Mouse (Mus musculus) limb, embryonic 13.5 days (tissue): ENCODE results near the gene P2rx4. TPM values are rescaled to one million over a fixed set of nuclear protein-coding genes. Genes with fewer than 3 reads are reported as not detected.

Experiments used
- ATAC-seq: fragments of 200-750 bp; cut with Nextera tagmentation; 2 replicates; pipeline ENCODE4 v1.8.0; 2017; ENCODE audit warnings: low read depth, moderate number of reproducible peaks, moderate TSS enrichment; ENCODE audit not compliant: low FRiP score
- H3K27ac ChIP-seq: fragments of 300-500 bp; sonication (generic); 2 replicates; pipeline ENCODE4 v1.5.1; 2015; ENCODE audit warnings: inconsistent platforms, mild to moderate bottlenecking, moderate library complexity
- H3K27me3 ChIP-seq: fragments of 300-500 bp; sonication (generic); 2 replicates; pipeline ENCODE4 v1.6.1; 2015; ENCODE audit warnings: mild to moderate bottlenecking, inconsistent platforms
- H3K36me3 ChIP-seq: fragments of 300-500 bp; sonication (generic); 2 replicates; pipeline ENCODE4 v1.6.1; 2015; ENCODE audit warnings: inconsistent platforms, mild to moderate bottlenecking, moderate library complexity
- H3K4me1 ChIP-seq: fragments of 300-500 bp; sonication (generic); 2 replicates; pipeline ENCODE4 v1.6.1; 2015; ENCODE audit warnings: inconsistent platforms
- H3K4me2 ChIP-seq: fragments of 300-500 bp; sonication (generic); replicated peaks from 2 replicates; pipeline ENCODE4 v1.6.1; 2015; ENCODE audit warnings: inconsistent platforms, mild to moderate bottlenecking, moderate library complexity
- H3K4me3 ChIP-seq: fragments of 300-500 bp; sonication (generic); 2 replicates; pipeline ENCODE4 v1.5.1; 2015; ENCODE audit warnings: moderate library complexity, mild to moderate bottlenecking, inconsistent platforms
- H3K9ac ChIP-seq: fragments of 300-500 bp; sonication (generic); 2 replicates; pipeline ENCODE4 v1.6.1; 2015; ENCODE audit warnings: mild to moderate bottlenecking, inconsistent platforms
- H3K9me3 ChIP-seq: fragments of 300-500 bp; sonication (generic); 2 replicates; pipeline ENCODE4 v1.6.1; 2016; ENCODE audit warnings: inconsistent platforms
- WGBS: fragments of 180-500 bp; shearing (Covaris S2); methylation state at CpG from one replicate; pipeline ENCODE4 v1.1.7; 2015; 5-methylcytosine and 5-hydroxymethylcytosine counted together
- polyA plus RNA-seq: library from polyadenylated mRNA; unstranded; fragments of >200 nt; fragmentation: Nextera tagmentation; extraction: Ambion mirVana; gene quantifications from 2 replicates; pipeline ENCODE4 v1.2.1, GENCODE M21; 2015

Gene P2rx4
- polyA plus RNA-seq, 1 experiment from 2014 or later: 16.8 TPM

DNA sequence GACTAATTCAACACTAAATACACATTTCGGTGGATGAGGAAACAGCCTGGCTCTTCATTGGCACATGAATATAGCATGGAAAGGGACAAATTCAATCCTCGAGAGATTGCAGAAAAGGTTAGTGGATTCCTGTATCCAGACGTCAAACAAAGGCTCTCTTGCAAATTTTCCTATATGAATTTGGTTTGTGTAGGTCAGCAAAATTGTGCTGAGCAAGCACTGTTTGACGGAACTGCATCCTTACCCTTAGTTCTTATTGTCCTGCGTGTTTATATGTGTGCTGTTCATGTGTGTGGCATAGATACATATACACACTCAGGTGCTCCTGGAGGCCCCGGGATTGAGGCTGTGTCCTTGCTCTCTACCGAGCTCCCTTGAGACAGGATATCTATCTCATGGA, 18.2 kb upstream of the P2rx4 start:
- H3K4me2 ChIP-seq: no peak overlapping the region
- no peaks in the 10 kb centered on the region; the same call in 1 of the 2 replicates for H3K4me1 ChIP-seq
- H3K9me3 ChIP-seq: no peaks in the 10 kb centered on the region
- H3K36me3 ChIP-seq: no peaks in the 10 kb centered on the region
- no peak for ATAC-seq
- no peak overlapping the region for H3K4me3 ChIP-seq
- 84% methylated on average over 7 of the region's 7 CpGs for WGBS
- no peak overlapping the region for H3K27ac ChIP-seq
- no peaks in the 10 kb centered on the region for H3K27me3 ChIP-seq
- no peak overlapping the region for H3K9ac ChIP-seq

DNA sequence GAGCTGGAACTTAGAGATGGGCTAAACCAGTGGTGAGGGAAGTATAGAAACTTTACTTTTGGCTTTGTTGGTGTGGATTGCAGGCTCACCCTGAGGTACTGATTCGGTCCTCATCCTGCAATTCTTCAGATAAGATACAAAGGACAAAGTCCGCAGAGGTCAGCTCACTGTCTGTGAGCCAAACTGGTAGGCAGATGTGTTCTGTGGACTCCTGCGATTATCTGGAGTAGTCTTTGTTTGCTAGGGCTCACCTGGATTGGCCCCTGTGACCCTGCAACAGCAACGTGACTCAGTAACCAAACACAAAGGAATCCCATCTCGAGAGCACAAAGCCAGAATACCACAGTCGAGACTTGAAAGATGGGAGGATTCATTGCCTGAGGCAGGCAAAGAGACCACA, 16.9 kb upstream of the P2rx4 start:
- Histone ChIP-seq H3K4me3 (no peak overlapping the region), H3K4me1 (no peaks in the 10 kb centered on the region; the same call in 1 of the 2 replicates), H3K27ac (no peak overlapping the region), H3K9me3 (no peaks in the 10 kb centered on the region), H3K36me3 (no peaks in the 10 kb centered on the region), H3K9ac (no peak overlapping the region), H3K27me3 (no peaks in the 10 kb centered on the region), H3K4me2 (no peak overlapping the region)
- no peak for ATAC-seq
- WGBS: 79% methylated on average over 6 of the region's 6 CpGs

- H3K27me3 ChIP-seq: no peaks in the 10 kb centered on the region
- no peaks in the 10 kb centered on the region for H3K4me1 ChIP-seq
- no peak overlapping the region for H3K27ac ChIP-seq
- H3K9me3 ChIP-seq: no peaks in the 10 kb centered on the region
- WGBS: 64% methylated on average over 13 of the region's 13 CpGs
- H3K4me2 ChIP-seq: no peak overlapping the region
- H3K9ac ChIP-seq: no peak overlapping the region
- ATAC-seq: no peak
- no peak overlapping the region for H3K4me3 ChIP-seq
- no peaks in the 10 kb centered on the region for H3K36me3 ChIP-seq
Observed at GRCm38 (mm10) chr5:122693431-122694207, 13.7 kb upstream of the P2rx4 start.

DNA sequence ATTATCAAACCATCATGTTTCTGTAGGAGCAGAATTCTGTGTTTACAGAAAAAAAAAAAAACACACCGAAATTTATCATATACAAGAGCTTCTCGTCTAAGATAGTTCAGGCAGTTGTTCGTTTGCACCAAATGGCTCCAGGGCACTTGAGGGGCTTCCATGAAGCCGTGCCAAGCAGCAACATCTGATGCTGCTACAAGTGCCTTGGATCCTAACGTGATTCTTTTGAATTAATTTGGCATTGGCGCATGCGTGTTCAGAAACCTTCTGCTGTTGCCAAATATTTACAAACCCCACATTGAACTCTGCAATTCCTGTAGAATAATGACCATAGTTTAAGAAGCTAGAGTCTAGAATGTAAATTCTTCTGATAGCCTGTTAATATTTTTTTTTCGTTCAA, 11.8 kb upstream of the P2rx4 start:
- no peak overlapping the region for H3K4me3 ChIP-seq
- no peak overlapping the region for H3K27ac ChIP-seq
- no peaks in the 10 kb centered on the region for H3K27me3 ChIP-seq
- 78% methylated on average over 8 of the region's 8 CpGs for WGBS
- ATAC-seq: no peak
- no peak overlapping the region for H3K4me2 ChIP-seq
- H3K9ac ChIP-seq: no peak overlapping the region
- H3K4me1 ChIP-seq: no peaks in the 10 kb centered on the region
- H3K9me3 ChIP-seq: no peaks in the 10 kb centered on the region
- no peaks in the 10 kb centered on the region for H3K36me3 ChIP-seq

DNA sequence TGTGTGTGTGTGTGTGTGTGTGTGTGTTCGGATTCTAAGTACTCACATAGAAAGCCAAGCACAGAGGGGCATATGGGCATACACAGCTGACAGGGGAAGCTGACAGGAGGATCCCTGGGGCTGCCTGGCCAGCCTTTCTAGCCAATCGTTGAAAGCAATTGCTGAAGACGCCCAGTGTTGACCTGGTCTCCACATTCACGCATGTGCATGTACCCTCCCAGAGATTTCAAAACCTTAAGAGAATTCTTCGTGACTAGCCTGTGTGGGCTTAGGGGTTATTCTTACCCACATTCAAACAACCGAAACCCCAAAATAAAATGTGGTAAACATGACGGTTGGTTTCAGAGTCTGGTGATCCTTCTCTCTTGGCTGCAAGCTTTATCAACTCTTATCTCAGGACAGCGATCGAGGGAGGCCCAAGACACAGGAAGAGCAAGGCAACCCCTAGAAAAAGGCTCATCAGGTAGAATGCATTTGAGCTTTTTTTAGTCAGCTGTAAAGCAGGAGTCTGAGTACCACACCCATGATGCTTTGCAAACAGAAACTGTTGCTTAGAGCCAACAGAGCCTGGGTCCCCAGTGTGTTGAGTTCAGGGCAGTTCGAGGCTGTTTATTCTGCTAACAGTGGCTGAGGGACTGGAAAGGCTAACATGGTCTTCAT, 9.2 kb upstream of the P2rx4 start:
- no peak overlapping the region for H3K27ac ChIP-seq
- H3K4me1 ChIP-seq: no peaks in the 10 kb centered on the region
- H3K9me3 ChIP-seq: no peaks in the 10 kb centered on the region
- H3K27me3 ChIP-seq: no peaks in the 10 kb centered on the region
- H3K9ac ChIP-seq: no peak overlapping the region
- WGBS: 87% methylated on average over 10 of the region's 10 CpGs
- no peak overlapping the region for H3K4me2 ChIP-seq
- no peaks in the 10 kb centered on the region for H3K36me3 ChIP-seq
- H3K4me3 ChIP-seq: no peak overlapping the region
- no peak for ATAC-seq

GRCm38 (mm10) chr5:122698701-122699060, 8.7 kb upstream of the P2rx4 start:
- no peak overlapping the region for H3K4me2 ChIP-seq
- WGBS: 86% methylated on average over 9 of the region's 9 CpGs
- no peak overlapping the region for H3K4me3 ChIP-seq
- H3K9ac ChIP-seq: no peak overlapping the region
- no peaks in the 10 kb centered on the region for H3K9me3 ChIP-seq
- no peak overlapping the region for H3K27ac ChIP-seq
- no peak for ATAC-seq
- no peaks in the 10 kb centered on the region for H3K36me3 ChIP-seq
- no peaks in the 10 kb centered on the region for H3K4me1 ChIP-seq
- H3K27me3 ChIP-seq: 0 out of 2 replicates have a peak, but pooled peaks cover 4% of the 10 kb centered on the region

GRCm38 (mm10) chr5:122700109-122700836, 7.1 kb upstream of the P2rx4 start:
- Histone ChIP-seq H3K27ac (no peak overlapping the region), H3K9ac (no peak overlapping the region), H3K27me3 (0 out of 2 replicates have a peak, but pooled peaks cover 4% of the 10 kb centered on the region), H3K4me3 (no peak overlapping the region), H3K36me3 (no peaks in the 10 kb centered on the region), H3K4me2 (no peak overlapping the region), H3K9me3 (no peaks in the 10 kb centered on the region), H3K4me1 (no peaks in the 10 kb centered on the region)
- WGBS: 62% methylated on average over 12 of the region's 12 CpGs
- ATAC-seq: no peak

DNA sequence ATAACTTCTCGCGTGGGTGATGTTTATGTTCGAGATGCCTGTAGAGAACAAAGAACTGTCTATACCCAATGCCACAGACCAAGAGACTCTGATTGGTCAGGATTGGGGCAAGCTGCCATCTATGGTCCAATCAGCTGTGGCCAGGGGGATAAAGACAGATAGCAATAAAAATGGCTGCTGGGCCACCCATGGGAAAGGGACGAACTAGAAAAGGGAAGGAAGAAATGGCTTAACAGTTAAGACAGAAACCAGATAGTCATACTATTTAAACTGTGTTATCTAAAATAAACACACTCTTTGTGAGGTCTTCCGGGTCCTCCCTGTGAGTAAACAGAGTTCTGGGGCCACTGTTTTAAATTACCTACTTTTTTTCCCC, 6.5 kb upstream of the P2rx4 start:
- H3K9ac ChIP-seq: no peak overlapping the region
- no peak overlapping the region for H3K4me2 ChIP-seq
- no peak overlapping the region for H3K27ac ChIP-seq
- ATAC-seq: no peak
- no peaks in the 10 kb centered on the region for H3K4me1 ChIP-seq
- 44% methylated on average over 5 of the region's 5 CpGs for WGBS
- no peak overlapping the region for H3K4me3 ChIP-seq
- no peaks in the 10 kb centered on the region for H3K9me3 ChIP-seq
- no peaks in the 10 kb centered on the region for H3K36me3 ChIP-seq
- H3K27me3 ChIP-seq: 0 out of 2 replicates have a peak, but pooled peaks cover 4% of the 10 kb centered on the region

DNA sequence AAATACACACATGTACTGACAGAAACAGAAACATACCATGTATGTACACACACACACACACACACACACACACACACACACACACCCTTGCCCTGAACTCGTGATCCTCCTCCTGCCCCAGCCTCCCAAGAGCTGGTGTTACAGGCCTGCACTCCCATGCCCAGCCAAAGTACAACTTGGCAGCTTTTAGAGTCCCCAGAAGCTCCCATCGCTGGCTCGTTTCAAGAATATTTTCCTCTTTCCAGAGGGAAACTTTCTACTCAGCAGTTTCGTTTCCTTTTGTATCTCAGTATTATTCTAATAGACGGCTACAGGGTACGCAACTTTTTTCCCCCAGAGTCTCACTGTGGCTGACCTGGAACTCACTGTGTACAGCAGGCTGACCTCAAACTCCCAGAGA, 5.2 kb upstream of the P2rx4 start:
- Histone ChIP-seq H3K4me3 (no peak overlapping the region), H3K36me3 (no peaks in the 10 kb centered on the region), H3K27ac (no peak overlapping the region), H3K4me1 (peaks cover 6% of the 10 kb centered on the region), H3K9ac (no peak overlapping the region), H3K9me3 (no peaks in the 10 kb centered on the region), H3K27me3 (0 out of 2 replicates have a peak, but pooled peaks cover 4% of the 10 kb centered on the region), H3K4me2 (no peak overlapping the region)
- 82% methylated on average over 6 of the region's 6 CpGs for WGBS
- no peak for ATAC-seq

DNA sequence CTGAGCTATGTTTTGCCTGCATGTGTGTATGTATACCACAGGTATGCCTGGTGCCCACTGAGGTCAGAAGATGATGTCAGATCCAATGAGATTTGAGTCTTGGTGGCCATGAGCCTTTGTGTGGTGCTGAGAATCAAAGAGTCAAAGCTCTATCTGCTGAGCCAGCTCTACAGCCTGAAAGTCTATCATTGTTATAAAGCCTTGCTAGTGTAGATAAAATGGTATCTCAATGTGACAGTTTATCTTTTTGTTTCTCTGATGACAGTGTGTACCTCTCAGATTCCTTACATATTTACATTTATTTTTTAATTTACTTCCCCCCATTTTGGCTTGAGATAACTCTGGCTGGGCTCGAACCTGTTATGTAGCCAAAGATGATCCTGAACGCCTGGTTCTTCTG, 3.8 kb upstream of the P2rx4 start:
- Histone ChIP-seq H3K27ac (no peak overlapping the region), H3K9me3 (no peaks in the 10 kb centered on the region), H3K27me3 (0 out of 2 replicates have a peak, but pooled peaks cover 4% of the 10 kb centered on the region), H3K4me3 (no peak overlapping the region), H3K4me2 (no peak overlapping the region), H3K9ac (no peak overlapping the region), H3K4me1 (peaks cover 8% of the 10 kb centered on the region), H3K36me3 (no peaks in the 10 kb centered on the region)
- 74% methylated on average over 2 of the region's 2 CpGs for WGBS
- ATAC-seq: no peak

GRCm38 (mm10) chr5:122704571-122704970, 2.8 kb upstream of the P2rx4 start:
- ATAC-seq: no peak
- 86% methylated on average over 4 of the region's 4 CpGs for WGBS
- Histone ChIP-seq H3K9ac (no peak overlapping the region), H3K36me3 (no peaks in the 10 kb centered on the region), H3K4me3 (no peak overlapping the region), H3K27me3 (0 out of 2 replicates have a peak, but pooled peaks cover 4% of the 10 kb centered on the region), H3K9me3 (no peaks in the 10 kb centered on the region), H3K4me1 (peaks cover 8% of the 10 kb centered on the region), H3K27ac (no peak overlapping the region), H3K4me2 (no peak overlapping the region)

DNA sequence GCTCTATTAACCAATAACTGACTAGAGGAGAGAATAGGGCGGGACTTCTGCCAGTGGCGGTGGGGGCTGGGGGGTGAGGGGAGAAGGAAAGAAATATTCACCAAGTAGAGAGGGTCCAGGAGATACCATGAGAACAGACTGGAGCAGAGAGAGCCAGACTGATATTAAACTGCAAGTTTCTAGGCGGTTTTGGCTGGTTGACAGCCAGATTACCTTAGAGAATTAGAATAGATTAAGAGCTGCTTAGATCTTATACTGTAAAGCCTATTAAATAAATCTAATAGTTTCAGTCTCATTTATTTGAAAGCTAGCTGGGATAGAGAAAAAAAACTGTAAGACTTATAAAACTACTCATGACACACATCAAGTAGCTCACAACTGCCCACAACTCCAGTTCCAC, 2.2 kb upstream of the P2rx4 start:
- Histone ChIP-seq H3K4me1 (peaks cover 8% of the 10 kb centered on the region), H3K9me3 (no peaks in the 10 kb centered on the region), H3K4me2 (no peak overlapping the region), H3K27me3 (0 out of 2 replicates have a peak, but pooled peaks cover 4% of the 10 kb centered on the region), H3K27ac (no peak overlapping the region), H3K36me3 (no peaks in the 10 kb centered on the region), H3K9ac (no peak overlapping the region), H3K4me3 (no peak overlapping the region)
- ATAC-seq: no peak
- 61% methylated on average over 3 of the region's 3 CpGs for WGBS
